23 mouse cellular contexts compared by ENCODE assay signal in the genomic region with DNA sequence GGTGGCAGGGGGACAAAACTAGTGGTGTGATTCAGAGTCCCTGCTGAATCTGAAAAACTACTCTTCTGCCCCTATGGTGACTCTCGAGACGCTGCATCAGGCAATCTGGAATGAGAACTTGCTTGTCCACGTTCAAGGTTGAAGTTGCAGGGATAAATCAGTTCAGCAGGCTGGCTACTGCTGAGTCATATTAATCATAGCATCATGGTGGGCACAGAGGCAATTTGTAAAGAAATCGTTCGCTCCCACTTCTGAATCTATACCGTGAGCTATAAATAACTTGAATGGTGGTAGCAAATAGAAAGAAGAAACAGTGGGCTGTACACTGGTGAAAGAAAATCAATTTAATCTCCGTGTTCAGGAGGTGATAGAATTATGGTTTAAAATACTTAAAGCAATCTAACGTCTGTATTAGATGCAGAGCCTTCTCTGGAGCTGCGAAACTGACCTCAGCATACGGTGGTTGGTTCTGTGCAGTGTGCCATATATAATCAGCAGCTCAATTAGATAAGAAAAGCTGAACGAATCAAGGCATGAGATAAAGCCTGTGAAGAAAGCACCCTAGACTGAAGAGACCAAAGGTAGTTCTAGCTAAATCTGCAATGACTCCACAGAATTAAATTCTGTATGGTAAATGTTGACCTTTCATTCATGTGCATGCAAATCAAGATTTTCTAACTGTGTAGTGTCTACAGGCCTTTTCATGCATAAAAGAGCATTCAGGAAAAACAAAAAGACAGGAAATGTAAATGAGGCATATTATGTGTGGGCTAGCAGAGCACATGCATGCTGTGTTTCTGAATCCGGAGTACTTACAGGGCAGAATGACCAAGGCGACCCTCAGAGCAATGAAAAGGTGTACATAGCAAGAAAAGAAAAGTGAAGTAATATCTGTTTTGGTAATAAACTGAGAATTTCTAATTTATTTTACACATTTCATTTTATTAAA.
A peak's percentile ranks its signal among the peaks of the same experiment; 100 is the strongest.
DNase-seq lines count a peak whose midpoint lies in the region; ATAC-seq and TF ChIP-seq lines count a peak whose summit lies in the region.
"Had no signal": no experiment of that assay in that cellular context is flagged by ENCODE, and none has a peak within 500 bp of the region (broad histone marks: within the 10 kb centered on the region; RNA-seq: fewer than 3 reads in every experiment).

No protein-coding gene starts in this region.

- no peak for TF ChIP-seq POLR2A in brain, embryonic 14.5 days (IDR thresholded peaks at IDR 0.05; ENCODE audit: borderline replicate concordance, extremely low read depth, insufficient read depth, insufficient read length, poor library complexity, severe bottlenecking)

- H3K27ac ChIP-seq in forebrain, embryonic 15.5 days (replicated peaks) = no peak overlapping the region
- H3K27ac ChIP-seq in hindbrain, postnatal 0 days = no peak overlapping the region
- no peak overlapping the region for H3K27ac ChIP-seq in neural tube, embryonic 12.5 days
- H3K27ac ChIP-seq: embryonic facial prominence, embryonic 10.5 days; heart, embryonic 10.5 days; limb, embryonic 10.5 days; macrophage had no signal

- TF ChIP-seq CTCF in brain, embryonic 14.5 days (IDR thresholded peaks at IDR 0.05; ENCODE audit: borderline replicate concordance, extremely low read depth, insufficient read depth, insufficient read length) = no peak
- no peak for TF ChIP-seq CTCF in hindbrain, postnatal 0 days (IDR thresholded peaks at IDR 0.05; ENCODE audit: low read depth)

- DNase-seq in brain, embryonic 14.5 days (ENCODE audit: low read depth) = peak; percentile 63
- DNase-seq in hindbrain, postnatal 0 days (ENCODE audit: low spot score) = peak; percentile 12
- no peak for DNase-seq in thymus, postnatal 36 days
- no peak for DNase-seq in right cerebral cortex, postnatal 25 days
- DNase-seq: adrenal gland, postnatal 10 days; B cell, adult 2 months; cerebellum, adult 11-12 months; cerebellum, postnatal 25 days; gastrocnemius, postnatal 14 days; heart, postnatal 10 days; kidney, adult 9 months; lung, embryonic 14.5 days; thymus, adult 18-20 months had no signal

- H3K27me3 ChIP-seq in forebrain, embryonic 15.5 days = no peaks in the 10 kb centered on the region
- no peaks in the 10 kb centered on the region for H3K27me3 ChIP-seq in hindbrain, postnatal 0 days (ENCODE audit: insufficient read depth, low read length)
- no peaks in the 10 kb centered on the region for H3K27me3 ChIP-seq in neural tube, embryonic 12.5 days (replicated peaks)

- no peak overlapping the region for H3K4me3 ChIP-seq in forebrain, embryonic 15.5 days
- H3K4me3 ChIP-seq in hindbrain, postnatal 0 days (ENCODE audit: low read length) = no peak overlapping the region
- no peak overlapping the region for H3K4me3 ChIP-seq in neural tube, embryonic 12.5 days
- H3K4me3 ChIP-seq: embryonic facial prominence, embryonic 10.5 days; heart, embryonic 10.5 days; limb, embryonic 10.5 days; myocyte had no signal

- H3K9me3 ChIP-seq in forebrain, embryonic 15.5 days = no peaks in the 10 kb centered on the region
- H3K9me3 ChIP-seq in hindbrain, postnatal 0 days (ENCODE audit: low read length) = no peaks in the 10 kb centered on the region
- no peaks in the 10 kb centered on the region for H3K9me3 ChIP-seq in neural tube, embryonic 12.5 days
- H3K9me3 ChIP-seq: embryonic facial prominence, embryonic 10.5 days; heart, embryonic 10.5 days; limb, embryonic 10.5 days had no signal

- 27% methylated on average over 13 of the region's 13 CpGs for WGBS in forebrain, embryonic 15.5 days
- 34% methylated on average over 13 of the region's 13 CpGs for WGBS in hindbrain, postnatal 0 days
- 32% methylated on average over 13 of the region's 13 CpGs for WGBS in neural tube, embryonic 12.5 days

- no peak overlapping the region for H3K4me2 ChIP-seq in forebrain, embryonic 15.5 days (replicated peaks)
- 0 out of 2 replicates have a peak overlapping the region, but pooled peaks have one; percentile 16 for H3K4me2 ChIP-seq in hindbrain, postnatal 0 days (ENCODE audit: low read depth, low read length)
- H3K4me2 ChIP-seq in neural tube, embryonic 12.5 days (replicated peaks) = peak overlapping the region; percentile 10; the same call in 1 of the 2 replicates
- H3K4me2 ChIP-seq: liver, embryonic 11.5 days; lung, embryonic 14.5 days had no signal

- H3K4me1 ChIP-seq in forebrain, embryonic 15.5 days = peaks cover 12% of the 10 kb centered on the region; the same call in 1 of the 2 replicates
- 0 out of 2 replicates have a peak, but pooled peaks cover 2% of the 10 kb centered on the region for H3K4me1 ChIP-seq in hindbrain, postnatal 0 days (ENCODE audit: insufficient read depth, low read length)
- H3K4me1 ChIP-seq in neural tube, embryonic 12.5 days = 0 out of 2 replicates have a peak, but pooled peaks cover 3% of the 10 kb centered on the region
- H3K4me1 ChIP-seq: embryonic facial prominence, embryonic 10.5 days; heart, embryonic 10.5 days; limb, embryonic 10.5 days had no signal

- no peak overlapping the region for H3K9ac ChIP-seq in forebrain, embryonic 15.5 days (replicated peaks)
- no peak overlapping the region for H3K9ac ChIP-seq in hindbrain, postnatal 0 days (replicated peaks; ENCODE audit: low read length)
- no peak overlapping the region for H3K9ac ChIP-seq in neural tube, embryonic 12.5 days
- H3K9ac ChIP-seq: lung, embryonic 14.5 days had no signal

- no peaks in the 10 kb centered on the region for H3K36me3 ChIP-seq in forebrain, embryonic 15.5 days
- no peaks in the 10 kb centered on the region for H3K36me3 ChIP-seq in hindbrain, postnatal 0 days (ENCODE audit: insufficient read depth, low read length)
- no peaks in the 10 kb centered on the region for H3K36me3 ChIP-seq in neural tube, embryonic 12.5 days
- H3K36me3 ChIP-seq: embryonic facial prominence, embryonic 10.5 days; heart, embryonic 10.5 days; limb, embryonic 10.5 days had no signal

- peak; percentile 64 for ATAC-seq in forebrain, embryonic 15.5 days (replicated peaks)
- peak; percentile 53; the same call in 1 of the 2 replicates for ATAC-seq in hindbrain, postnatal 0 days
- ATAC-seq in neural tube, embryonic 12.5 days (ENCODE audit: low FRiP score, low read depth) = peak; percentile 81
- no peak for ATAC-seq in megakaryocyte, adult 5-6 weeks (ENCODE audit: poor library complexity, severe bottlenecking)
- ATAC-seq: inflammation-experienced regulatory T-cells, adult 6 months had no signal

Comparison
In these comparisons a context has a peak if more than half of its experiments do, and no peak if none do; other contexts are left out.
1. DNase-seq: peak in brain, embryonic 14.5 days (single experiment) and hindbrain, postnatal 0 days (single experiment); none in thymus, postnatal 36 days (0 of 2) and right cerebral cortex, postnatal 25 days (single experiment).